Mouse (Mus musculus): ENCODE data around the gene Taz. TPM values are rescaled to one million over a fixed set of nuclear protein-coding genes. Genes with fewer than 3 reads are reported as not detected.

Taz gene
- polyA plus RNA-seq, 1 experiment from 2014 or later: 91.1 TPM

DNA sequence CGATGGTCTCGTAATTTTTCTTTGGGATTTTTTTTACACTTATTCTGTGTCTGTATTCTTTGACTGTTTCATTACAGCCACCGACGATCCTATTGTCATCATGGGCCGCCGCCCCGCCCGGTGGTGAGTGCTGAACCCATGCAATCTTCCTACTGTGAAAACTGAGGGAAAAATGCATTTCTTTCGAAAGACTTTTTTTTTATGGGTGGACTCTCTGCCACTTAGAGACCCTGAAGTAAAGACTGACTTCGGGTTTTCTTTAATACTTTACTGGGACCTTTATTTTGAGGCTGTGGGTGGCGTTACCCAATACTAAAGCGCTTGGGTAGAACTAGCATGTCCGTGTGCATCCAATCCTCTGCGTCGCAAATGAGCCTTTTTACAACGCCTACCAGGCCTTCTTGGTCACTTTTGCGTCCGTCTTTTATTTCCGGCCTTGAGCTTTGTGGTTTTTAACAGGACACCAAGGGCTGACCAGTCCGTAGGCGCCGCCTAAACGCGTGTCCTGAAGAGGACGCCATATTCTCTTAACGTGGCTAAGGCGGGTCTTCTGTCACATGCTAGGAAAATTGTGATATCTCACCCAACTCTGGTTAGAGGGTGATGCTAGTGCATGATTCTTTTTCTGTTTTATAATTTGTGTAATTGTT is 10.7 kb upstream of the Taz start:
- Histone ChIP-seq H3K27ac (ENCODE audit: low read length) (peak overlapping the region; percentile 72), H3K4me1 (ENCODE audit: control insufficient read depth, insufficient read depth, low read length) (no peaks in the 10 kb centered on the region), H3K9me3 (ENCODE audit: control insufficient read depth, low read length) (no peaks in the 10 kb centered on the region), H3K4me2 (ENCODE audit: low read depth, low read length) (peak overlapping the region; percentile 46), H3K9ac (ENCODE audit: low read depth, low read length) (peak overlapping the region; percentile 76), H3K27me3 (replicated peaks; ENCODE audit: control insufficient read depth, insufficient read depth, low read length) (no peaks in the 10 kb centered on the region), H3K36me3 (ENCODE audit: control insufficient read depth, insufficient read depth, low read length) (no peaks in the 10 kb centered on the region), H3K4me3 (ENCODE audit: low read length) (peak overlapping the region; percentile 62)
- no peak for ATAC-seq
- WGBS: 15% methylated on average over 27 of the region's 27 CpGs

DNA sequence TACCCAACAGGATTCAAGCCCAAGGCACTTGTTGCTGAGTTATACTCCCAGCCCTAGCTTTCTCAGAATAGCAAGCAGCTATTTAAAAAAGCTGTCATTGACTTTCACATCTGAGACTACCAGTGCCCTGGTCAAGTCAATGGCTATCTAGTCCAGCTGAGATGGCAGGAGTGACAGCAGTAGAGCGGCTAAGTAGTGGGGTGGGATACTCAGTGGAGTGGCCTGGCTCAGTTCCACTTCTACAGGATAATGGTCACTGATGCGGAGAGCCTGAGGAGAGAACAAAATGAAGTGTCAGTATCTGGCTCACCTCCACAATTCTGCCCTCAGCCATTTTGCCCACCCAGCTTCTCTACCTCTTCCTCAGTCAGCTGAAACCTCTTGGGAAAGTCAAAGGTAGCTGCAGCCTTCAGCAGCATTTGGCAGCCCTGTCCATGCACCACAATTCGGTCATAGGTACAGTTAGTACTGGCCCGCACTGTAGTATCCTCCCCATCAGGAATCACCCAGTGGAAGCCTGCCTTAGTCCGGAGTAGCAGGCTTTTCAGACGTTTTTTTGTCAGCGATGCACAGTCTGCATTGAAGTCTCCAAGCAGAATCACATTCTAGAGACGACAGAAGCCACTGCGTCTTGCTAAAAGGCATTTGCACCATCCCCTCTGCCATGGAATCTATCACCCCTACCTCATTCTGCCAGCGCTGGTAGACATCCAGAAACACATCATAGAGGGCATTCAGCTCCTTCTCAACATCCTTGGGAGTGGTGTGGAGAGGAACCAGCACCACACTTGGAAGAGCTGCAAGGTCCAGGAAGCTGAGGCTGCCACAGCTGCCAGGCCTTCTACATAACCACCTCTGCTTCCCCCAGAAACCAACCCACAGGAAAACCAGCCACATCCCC is 8.0 kb upstream of the Taz start:
- H3K9ac ChIP-seq (ENCODE audit: low read depth, low read length): no peak overlapping the region
- H3K4me1 ChIP-seq (ENCODE audit: control insufficient read depth, insufficient read depth, low read length): no peaks in the 10 kb centered on the region
- H3K27ac ChIP-seq (ENCODE audit: low read length): peak overlapping the region; percentile 23
- ATAC-seq: no peak
- no peak overlapping the region for H3K4me2 ChIP-seq (ENCODE audit: low read depth, low read length)
- H3K9me3 ChIP-seq (ENCODE audit: control insufficient read depth, low read length): no peaks in the 10 kb centered on the region
- no peaks in the 10 kb centered on the region for H3K27me3 ChIP-seq (replicated peaks; ENCODE audit: control insufficient read depth, insufficient read depth, low read length)
- WGBS: 32% methylated on average over 10 of the region's 10 CpGs
- no peak overlapping the region for H3K4me3 ChIP-seq (ENCODE audit: low read length)
- H3K36me3 ChIP-seq (ENCODE audit: control insufficient read depth, insufficient read depth, low read length): no peaks in the 10 kb centered on the region

DNA sequence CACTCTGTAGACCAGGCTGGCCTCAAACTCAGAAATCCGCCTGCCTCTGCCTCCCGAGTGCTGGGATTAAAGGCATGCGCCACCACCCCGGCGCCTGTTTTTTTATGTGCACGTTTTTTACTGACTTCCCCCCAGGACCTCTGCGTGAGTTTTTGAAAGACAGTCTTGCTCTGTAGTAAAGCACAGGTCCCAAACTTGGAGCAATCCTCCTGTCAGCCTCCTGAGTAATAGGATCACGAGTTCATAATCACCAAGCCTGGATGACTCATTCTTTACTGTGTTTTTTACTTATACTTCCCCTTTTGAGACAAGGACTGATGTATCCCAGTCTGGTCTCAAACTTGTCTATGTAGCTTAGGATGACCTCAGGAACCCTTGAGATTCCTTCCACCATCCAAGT is 3.8 kb upstream of the Taz start:
- Histone ChIP-seq H3K4me2 (ENCODE audit: low read depth, low read length) (no peak overlapping the region), H3K36me3 (ENCODE audit: control insufficient read depth, insufficient read depth, low read length) (no peaks in the 10 kb centered on the region), H3K9ac (ENCODE audit: low read depth, low read length) (no peak overlapping the region), H3K9me3 (ENCODE audit: control insufficient read depth, low read length) (no peaks in the 10 kb centered on the region), H3K4me3 (ENCODE audit: low read length) (no peak overlapping the region), H3K27me3 (replicated peaks; ENCODE audit: control insufficient read depth, insufficient read depth, low read length) (no peaks in the 10 kb centered on the region), H3K27ac (ENCODE audit: low read length) (no peak overlapping the region), H3K4me1 (ENCODE audit: control insufficient read depth, insufficient read depth, low read length) (peaks cover 2% of the 10 kb centered on the region; the same call in 1 of the 2 replicates)
- no peak for ATAC-seq
- 71% methylated on average over 8 of the region's 8 CpGs for WGBS

DNA sequence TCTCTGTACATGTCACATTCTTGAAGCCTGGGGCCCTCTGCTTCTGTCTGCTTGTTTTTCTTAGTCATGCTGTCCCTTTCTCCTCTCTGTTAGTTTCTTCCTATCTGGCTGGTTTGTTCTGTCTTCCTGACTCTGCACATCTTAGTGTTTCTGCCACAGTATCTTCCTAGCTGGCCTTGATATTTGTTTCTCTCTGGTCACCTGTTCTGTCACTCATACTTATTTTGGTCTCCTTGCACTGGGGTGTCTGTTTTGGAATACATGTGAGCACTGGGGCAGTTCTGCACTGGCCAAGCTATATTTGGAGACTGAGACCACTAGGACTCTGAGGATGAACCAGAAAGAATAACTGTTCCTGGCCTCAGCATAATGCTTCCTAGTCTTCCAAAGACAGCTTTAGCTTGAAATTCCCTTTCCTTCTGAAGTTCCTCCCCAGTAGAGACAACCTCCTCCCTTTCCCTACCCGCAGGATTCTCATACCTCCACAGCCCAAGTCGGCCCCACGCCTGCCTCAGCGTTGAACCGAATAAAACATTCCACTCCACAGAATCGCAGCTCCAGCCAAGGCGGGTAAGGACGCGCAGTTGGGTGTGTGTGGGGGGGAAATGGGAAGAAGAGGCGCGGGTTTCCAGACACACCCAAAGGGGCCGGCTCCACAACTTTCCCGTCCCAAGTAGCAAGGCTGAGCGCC is 526 bp upstream of the Taz start:
- WGBS: 17% methylated on average over 14 of the region's 14 CpGs
- no peaks in the 10 kb centered on the region for H3K9me3 ChIP-seq (ENCODE audit: control insufficient read depth, low read length)

DNA sequence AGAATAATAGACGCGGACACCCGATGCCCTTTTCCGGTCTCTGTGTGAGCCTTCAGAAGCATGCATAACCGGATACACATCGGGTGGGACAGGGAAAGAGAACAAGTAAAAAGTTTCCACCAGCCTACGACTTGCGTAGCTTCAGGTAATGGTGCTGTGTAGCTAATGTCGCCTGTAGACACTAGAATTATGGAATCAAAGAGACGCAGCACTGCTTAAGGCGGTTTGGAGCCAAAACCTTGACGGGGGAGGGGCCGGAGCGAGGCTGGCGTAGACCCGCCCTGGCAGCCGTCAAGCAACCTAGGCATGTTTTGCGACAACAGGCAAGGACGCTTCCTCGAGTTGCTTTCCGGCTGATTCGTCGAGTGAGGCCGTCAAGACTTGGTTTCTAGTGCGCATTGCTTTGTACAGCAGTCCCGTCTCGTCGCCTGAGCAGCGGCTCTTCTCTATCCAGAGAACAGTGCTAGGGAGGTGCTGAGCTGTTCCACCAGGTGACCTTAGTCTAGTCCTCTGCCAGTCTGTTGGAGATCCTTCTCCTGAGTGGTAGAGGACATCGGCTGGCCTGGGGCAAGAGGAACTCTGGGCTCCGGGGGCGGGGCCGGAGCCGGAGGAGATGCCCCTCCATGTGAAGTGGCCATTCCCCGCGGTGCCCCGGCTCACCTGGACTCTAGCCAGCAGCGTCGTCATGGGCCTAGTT is 831 bp downstream of the Taz start:
- peaks cover 2% of the 10 kb centered on the region; the same call in 1 of the 2 replicates for H3K4me1 ChIP-seq (ENCODE audit: control insufficient read depth, insufficient read depth, low read length)
- peak overlapping the region; percentile 66 for H3K4me3 ChIP-seq (ENCODE audit: low read length)
- ATAC-seq: peak; percentile 58
- 13% methylated on average over 39 of the region's 39 CpGs for WGBS
- H3K9ac ChIP-seq (ENCODE audit: low read depth, low read length): peak overlapping the region; percentile 80
- no peaks in the 10 kb centered on the region for H3K36me3 ChIP-seq (ENCODE audit: control insufficient read depth, insufficient read depth, low read length)
- no peaks in the 10 kb centered on the region for H3K27me3 ChIP-seq (replicated peaks; ENCODE audit: control insufficient read depth, insufficient read depth, low read length)
- H3K9me3 ChIP-seq (ENCODE audit: control insufficient read depth, low read length): no peaks in the 10 kb centered on the region
- peak overlapping the region; percentile 88 for H3K27ac ChIP-seq (ENCODE audit: low read length)
- H3K4me2 ChIP-seq (ENCODE audit: low read depth, low read length): peak overlapping the region; percentile 70

More for the DNA sequence above, 526 bp upstream of the Taz start:
- H3K9ac ChIP-seq (ENCODE audit: low read depth, low read length): peak overlapping the region; percentile 80
- H3K36me3 ChIP-seq (ENCODE audit: control insufficient read depth, insufficient read depth, low read length): no peaks in the 10 kb centered on the region
- peak overlapping the region; percentile 88 for H3K27ac ChIP-seq (ENCODE audit: low read length)
- H3K4me3 ChIP-seq (ENCODE audit: low read length): peak overlapping the region; percentile 66
- peak; percentile 12 for ATAC-seq
- peak overlapping the region; percentile 70 for H3K4me2 ChIP-seq (ENCODE audit: low read depth, low read length)
- peaks cover 2% of the 10 kb centered on the region; the same call in 1 of the 2 replicates for H3K4me1 ChIP-seq (ENCODE audit: control insufficient read depth, insufficient read depth, low read length)
- H3K27me3 ChIP-seq (replicated peaks; ENCODE audit: control insufficient read depth, insufficient read depth, low read length): no peaks in the 10 kb centered on the region

DNA sequence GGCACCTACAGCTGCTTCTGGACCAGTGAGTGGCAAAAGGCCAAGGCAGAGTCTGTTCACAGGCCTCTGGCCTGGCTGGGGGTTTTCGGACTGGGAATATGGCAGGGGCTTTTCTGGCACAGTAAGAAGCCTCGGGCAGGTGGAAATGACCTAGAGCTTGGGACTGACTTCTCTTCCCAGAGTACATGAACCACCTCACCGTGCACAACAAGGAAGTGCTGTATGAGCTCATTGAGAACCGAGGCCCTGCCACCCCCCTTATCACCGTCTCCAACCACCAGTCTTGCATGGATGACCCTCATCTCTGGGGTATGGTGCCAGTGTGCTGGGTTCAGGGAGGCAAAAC is 1.4 kb downstream of the Taz start:
- peak; percentile 10; the same call in 1 of the 2 replicates for ATAC-seq
- H3K9me3 ChIP-seq (ENCODE audit: control insufficient read depth, low read length): no peaks in the 10 kb centered on the region

DNA sequence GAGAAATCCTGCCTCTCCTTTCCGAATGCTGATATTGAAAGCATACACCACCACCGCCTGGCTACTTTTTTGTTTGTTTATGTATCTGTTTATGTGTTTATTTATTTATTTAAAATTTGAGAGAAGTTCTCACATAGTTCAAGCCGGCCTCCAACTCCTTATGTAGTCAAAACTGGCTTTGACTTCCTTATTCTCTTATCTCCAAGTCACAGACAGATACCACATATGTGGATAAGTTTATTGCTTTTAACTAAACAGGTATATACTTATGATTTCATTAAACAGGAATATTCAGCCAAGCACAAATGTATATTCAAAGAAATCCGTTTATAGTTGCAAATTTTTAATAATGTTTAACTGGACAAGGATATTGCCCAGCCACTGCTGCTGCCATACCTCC is 11.7 kb downstream of the Taz start:
- no peaks in the 10 kb centered on the region for H3K27me3 ChIP-seq (replicated peaks; ENCODE audit: control insufficient read depth, insufficient read depth, low read length)
- H3K9me3 ChIP-seq (ENCODE audit: control insufficient read depth, low read length): no peaks in the 10 kb centered on the region
- no peaks in the 10 kb centered on the region for H3K36me3 ChIP-seq (ENCODE audit: control insufficient read depth, insufficient read depth, low read length)
- WGBS: 70% methylated on average over 4 of the region's 4 CpGs
- no peak for ATAC-seq
- H3K4me2 ChIP-seq (ENCODE audit: low read depth, low read length): no peak overlapping the region
- no peak overlapping the region for H3K4me3 ChIP-seq (ENCODE audit: low read length)
- no peaks in the 10 kb centered on the region for H3K4me1 ChIP-seq (ENCODE audit: control insufficient read depth, insufficient read depth, low read length)
- no peak overlapping the region for H3K27ac ChIP-seq (ENCODE audit: low read length)
- H3K9ac ChIP-seq (ENCODE audit: low read depth, low read length): no peak overlapping the region

More for the DNA sequence above, 1.4 kb downstream of the Taz start:
- Histone ChIP-seq H3K27me3 (replicated peaks; ENCODE audit: control insufficient read depth, insufficient read depth, low read length) (no peaks in the 10 kb centered on the region), H3K4me1 (ENCODE audit: control insufficient read depth, insufficient read depth, low read length) (peaks cover 2% of the 10 kb centered on the region; the same call in 1 of the 2 replicates), H3K4me2 (ENCODE audit: low read depth, low read length) (peak overlapping the region; percentile 62), H3K4me3 (ENCODE audit: low read length) (peak overlapping the region; percentile 66), H3K27ac (ENCODE audit: low read length) (peak overlapping the region; percentile 76), H3K9ac (ENCODE audit: low read depth, low read length) (peak overlapping the region; percentile 80), H3K36me3 (ENCODE audit: control insufficient read depth, insufficient read depth, low read length) (no peaks in the 10 kb centered on the region)
- WGBS: 27% methylated on average over 5 of the region's 5 CpGs

DNA sequence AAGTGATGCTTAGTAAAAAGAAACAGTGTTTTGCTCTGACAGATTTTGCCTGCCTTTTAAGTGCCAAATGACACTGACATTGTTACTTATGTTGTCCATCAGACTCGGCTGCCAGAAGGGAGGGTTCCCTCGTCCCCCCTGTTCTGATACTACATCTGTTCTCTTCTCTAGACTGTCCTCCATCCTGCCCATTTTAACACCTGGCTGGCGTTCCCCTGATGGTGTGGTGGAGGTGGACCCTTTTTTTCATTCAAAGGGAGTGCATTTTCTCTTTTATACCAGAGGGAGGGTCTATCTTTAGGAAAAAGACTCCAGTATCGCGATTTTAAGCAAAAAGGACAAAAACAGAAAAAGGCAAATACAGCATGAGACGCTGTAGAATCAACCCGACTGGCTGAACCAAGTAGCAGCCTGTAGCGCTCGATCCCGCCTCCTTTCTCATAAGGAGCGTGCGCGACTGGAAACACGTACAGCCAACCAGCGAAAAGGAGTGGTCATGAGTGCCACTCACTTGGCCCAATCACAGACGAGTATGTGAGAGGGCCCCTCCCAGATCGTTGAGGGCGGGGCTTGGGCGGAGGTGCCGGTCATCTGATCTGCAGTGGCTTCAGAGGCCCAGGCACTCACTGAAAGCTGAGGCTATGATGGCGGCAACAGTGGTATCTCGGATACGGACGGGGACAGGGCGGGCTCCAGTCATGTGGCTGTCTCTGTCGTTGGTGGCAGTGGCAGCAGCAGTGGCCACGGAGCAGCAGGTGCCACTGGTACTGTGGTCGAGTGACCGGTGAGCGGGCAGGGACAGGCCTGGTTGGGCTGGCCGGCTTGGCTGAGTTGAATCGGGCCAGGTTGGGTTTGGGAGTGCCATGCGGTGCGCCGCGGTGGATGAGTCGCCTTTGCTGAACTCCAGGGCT is 15.1 kb downstream of the Taz start, which contains the start of gene Atp6ap1:
Gene Atp6ap1 (plus strand): TSS at position 560 of the 911 bp plus-strand sequence.
- ATAC-seq: peak; percentile 99
- H3K9me3 ChIP-seq (ENCODE audit: control insufficient read depth, low read length): no peaks in the 10 kb centered on the region
- peak within 1 kb of the TSS; percentile 33; the same call in 1 of the 2 replicates for H3K27ac ChIP-seq (ENCODE audit: low read length)
- no peaks in the 10 kb centered on the region for H3K27me3 ChIP-seq (replicated peaks; ENCODE audit: control insufficient read depth, insufficient read depth, low read length)
- H3K4me1 ChIP-seq (ENCODE audit: control insufficient read depth, insufficient read depth, low read length): no peaks in the 10 kb centered on the region
- H3K4me3 ChIP-seq (ENCODE audit: low read length): peak within 1 kb of the TSS; percentile 64
- peak within 1 kb of the TSS; percentile 56 for H3K4me2 ChIP-seq (ENCODE audit: low read depth, low read length)
- H3K9ac ChIP-seq (ENCODE audit: low read depth, low read length): peak within 1 kb of the TSS; percentile 75
- 14% methylated on average over 37 of the region's 37 CpGs for WGBS
- 0 out of 2 replicates have a peak, but pooled peaks cover 2% of the 10 kb centered on the region for H3K36me3 ChIP-seq (ENCODE audit: control insufficient read depth, insufficient read depth, low read length)
